Mouse (Mus musculus): ENCODE results near the gene Mfap1b. TPM values are rescaled to one million over a fixed set of nuclear protein-coding genes. Genes with fewer than 3 reads are reported as not detected.
"Not testable (repeated sequence)": the region's sequence is repeated elsewhere in the genome, so short reads cannot be mapped to it uniquely, and the experiment has no call there.

Gene Mfap1b
- polyA plus RNA-seq (2014; fragmentation: Nextera tagmentation; extraction: Ambion mirVana), result 44.3 and 45.4 TPM in 2 replicates

- Histone ChIP-seq H3K9ac (ENCODE audit: low read length) (peak within 1 kb of the TSS; percentile 77), H3K4me2 (ENCODE audit: low read length) (peak within 1 kb of the TSS; percentile 66), H3K4me3 (ENCODE audit: control insufficient read depth in 1 of 2, insufficient read depth in 1 of 2, low read depth in 1 of 2, low read length in 2 of 2) (peak within 1 kb of the TSS; percentile 60 to 69), H3K27ac (replicated peaks in 1 of 2; ENCODE audit: control insufficient read depth in 1 of 2, insufficient read depth in 1 of 2, low read depth in 2 of 2, low read length in 2 of 2) (peak within 1 kb of the TSS; percentile 48 to 55)
- H3K27me3 ChIP-seq (ENCODE audit: control insufficient read depth, insufficient read depth, low read length); H3K4me1 ChIP-seq (ENCODE audit: control insufficient read depth in 2 of 2, insufficient read depth in 2 of 2, low read length in 2 of 2); H3K9me3 ChIP-seq (ENCODE audit: control insufficient read depth, low read length); H3K36me3 ChIP-seq (ENCODE audit: control insufficient read depth, insufficient read depth, low read length): not testable (repeated sequence)
- peak; percentile 82; the same call in 1 of the 2 replicates for ATAC-seq (ENCODE audit: insufficient number of reproducible peaks, insufficient read depth, low FRiP score, low read depth)
- WGBS, result 5% methylated on average over 38 of the region's 41 CpGs
These were observed at the start of gene Mfap1b for GRCm38 (mm10) chr2:121473301-121474179. Gene Mfap1b, minus strand, starts transcription at chr2:121474067.

- H3K9ac ChIP-seq (ENCODE audit: low read length); H3K4me2 ChIP-seq (ENCODE audit: low read length); H3K4me1 ChIP-seq (ENCODE audit: control insufficient read depth in 2 of 2, insufficient read depth in 2 of 2, low read length in 2 of 2); H3K27me3 ChIP-seq (ENCODE audit: control insufficient read depth, insufficient read depth, low read length); ATAC-seq (ENCODE audit: insufficient number of reproducible peaks, insufficient read depth, low FRiP score, low read depth); H3K9me3 ChIP-seq (ENCODE audit: control insufficient read depth, low read length); H3K27ac ChIP-seq (replicated peaks in 1 of 2; ENCODE audit: control insufficient read depth in 1 of 2, insufficient read depth in 1 of 2, low read depth in 2 of 2, low read length in 2 of 2); H3K4me3 ChIP-seq (ENCODE audit: control insufficient read depth in 1 of 2, insufficient read depth in 1 of 2, low read depth in 1 of 2, low read length in 2 of 2): not testable (repeated sequence)
- H3K36me3 ChIP-seq (ENCODE audit: control insufficient read depth, insufficient read depth, low read length), result peaks cover 57% of the 10 kb centered on the region
- WGBS, result 96% methylated on average over 3 of the region's 3 CpGs
These were observed 49.0 kb upstream of the Mfap1b start for GRCm38 (mm10) chr2:121522830-121523229.

GRCm38 (mm10) chr2:121522006-121522405, 48.1 kb upstream of the Mfap1b start:
- peaks cover 62% of the 10 kb centered on the region for H3K36me3 ChIP-seq (ENCODE audit: control insufficient read depth, insufficient read depth, low read length)
- no peak for ATAC-seq (ENCODE audit: insufficient number of reproducible peaks, insufficient read depth, low FRiP score, low read depth)

GRCm38 (mm10) chr2:121518711-121519110, 44.8 kb upstream of the Mfap1b start:
- H3K4me3 ChIP-seq (ENCODE audit: control insufficient read depth in 1 of 2, insufficient read depth in 1 of 2, low read depth in 1 of 2, low read length in 2 of 2); H3K4me1 ChIP-seq (ENCODE audit: control insufficient read depth in 2 of 2, insufficient read depth in 2 of 2, low read length in 2 of 2); H3K4me2 ChIP-seq (ENCODE audit: low read length); H3K9me3 ChIP-seq (ENCODE audit: control insufficient read depth, low read length); H3K27me3 ChIP-seq (ENCODE audit: control insufficient read depth, insufficient read depth, low read length); ATAC-seq (ENCODE audit: insufficient number of reproducible peaks, insufficient read depth, low FRiP score, low read depth); H3K9ac ChIP-seq (ENCODE audit: low read length); H3K27ac ChIP-seq (replicated peaks in 1 of 2; ENCODE audit: control insufficient read depth in 1 of 2, insufficient read depth in 1 of 2, low read depth in 2 of 2, low read length in 2 of 2): not testable (repeated sequence)
- 91% methylated on average over 4 of the region's 4 CpGs for WGBS
- peaks cover 42% of the 10 kb centered on the region for H3K36me3 ChIP-seq (ENCODE audit: control insufficient read depth, insufficient read depth, low read length)

More at GRCm38 (mm10) chr2:121522006-121522405, 48.1 kb upstream of the Mfap1b start:
- Histone ChIP-seq H3K27ac (replicated peaks in 1 of 2; ENCODE audit: control insufficient read depth in 1 of 2, insufficient read depth in 1 of 2, low read depth in 2 of 2, low read length in 2 of 2) (no peak overlapping the region), H3K9me3 (ENCODE audit: control insufficient read depth, low read length) (no peaks in the 10 kb centered on the region), H3K27me3 (ENCODE audit: control insufficient read depth, insufficient read depth, low read length) (no peaks in the 10 kb centered on the region), H3K4me2 (ENCODE audit: low read length) (no peak overlapping the region), H3K4me3 (ENCODE audit: control insufficient read depth in 1 of 2, insufficient read depth in 1 of 2, low read depth in 1 of 2, low read length in 2 of 2) (no peak overlapping the region), H3K9ac (ENCODE audit: low read length) (no peak overlapping the region), H3K4me1 (ENCODE audit: control insufficient read depth in 2 of 2, insufficient read depth in 2 of 2, low read length in 2 of 2) (no peaks in the 10 kb centered on the region)
- 88% methylated on average over 2 of the region's 2 CpGs for WGBS

GRCm38 (mm10) chr2:121518106-121518505, 44.2 kb upstream of the Mfap1b start:
- no peaks in the 10 kb centered on the region for H3K4me1 ChIP-seq (ENCODE audit: control insufficient read depth in 2 of 2, insufficient read depth in 2 of 2, low read length in 2 of 2)
- no peak for ATAC-seq (ENCODE audit: insufficient number of reproducible peaks, insufficient read depth, low FRiP score, low read depth)
- H3K4me2 ChIP-seq (ENCODE audit: low read length), result no peak overlapping the region
- H3K27ac ChIP-seq (replicated peaks in 1 of 2; ENCODE audit: control insufficient read depth in 1 of 2, insufficient read depth in 1 of 2, low read depth in 2 of 2, low read length in 2 of 2), result no peak overlapping the region
- no peaks in the 10 kb centered on the region for H3K9me3 ChIP-seq (ENCODE audit: control insufficient read depth, low read length)
- no peak overlapping the region for H3K4me3 ChIP-seq (ENCODE audit: control insufficient read depth in 1 of 2, insufficient read depth in 1 of 2, low read depth in 1 of 2, low read length in 2 of 2)
- peaks cover 45% of the 10 kb centered on the region for H3K36me3 ChIP-seq (ENCODE audit: control insufficient read depth, insufficient read depth, low read length)
- H3K9ac ChIP-seq (ENCODE audit: low read length), result no peak overlapping the region
- no peaks in the 10 kb centered on the region for H3K27me3 ChIP-seq (ENCODE audit: control insufficient read depth, insufficient read depth, low read length)
- 89% methylated on average over 5 of the region's 5 CpGs for WGBS

- Histone ChIP-seq H3K27me3 (ENCODE audit: control insufficient read depth, insufficient read depth, low read length) (no peaks in the 10 kb centered on the region), H3K4me1 (ENCODE audit: control insufficient read depth in 2 of 2, insufficient read depth in 2 of 2, low read length in 2 of 2) (peaks cover 0 to 6% of the 10 kb centered on the region in 2 experiments; a peak in 2 of 4 replicates), H3K4me2 (ENCODE audit: low read length) (no peak overlapping the region), H3K36me3 (ENCODE audit: control insufficient read depth, insufficient read depth, low read length) (peaks cover 53% of the 10 kb centered on the region), H3K9ac (ENCODE audit: low read length) (no peak overlapping the region), H3K4me3 (ENCODE audit: control insufficient read depth in 1 of 2, insufficient read depth in 1 of 2, low read depth in 1 of 2, low read length in 2 of 2) (no peak overlapping the region), H3K9me3 (ENCODE audit: control insufficient read depth, low read length) (no peaks in the 10 kb centered on the region), H3K27ac (replicated peaks in 1 of 2; ENCODE audit: control insufficient read depth in 1 of 2, insufficient read depth in 1 of 2, low read depth in 2 of 2, low read length in 2 of 2) (no peak overlapping the region)
- WGBS, result 94% methylated on average over 4 of the region's 4 CpGs
- ATAC-seq (ENCODE audit: insufficient number of reproducible peaks, insufficient read depth, low FRiP score, low read depth), result no peak
These were observed 40.3 kb upstream of the Mfap1b start for GRCm38 (mm10) chr2:121514211-121514610.

- 91% methylated on average over 4 of the region's 5 CpGs for WGBS
- H3K4me2 ChIP-seq (ENCODE audit: low read length); H3K27ac ChIP-seq (replicated peaks in 1 of 2; ENCODE audit: control insufficient read depth in 1 of 2, insufficient read depth in 1 of 2, low read depth in 2 of 2, low read length in 2 of 2); H3K9ac ChIP-seq (ENCODE audit: low read length); ATAC-seq (ENCODE audit: insufficient number of reproducible peaks, insufficient read depth, low FRiP score, low read depth); H3K4me1 ChIP-seq (ENCODE audit: control insufficient read depth in 2 of 2, insufficient read depth in 2 of 2, low read length in 2 of 2); H3K9me3 ChIP-seq (ENCODE audit: control insufficient read depth, low read length); H3K27me3 ChIP-seq (ENCODE audit: control insufficient read depth, insufficient read depth, low read length); H3K4me3 ChIP-seq (ENCODE audit: control insufficient read depth in 1 of 2, insufficient read depth in 1 of 2, low read depth in 1 of 2, low read length in 2 of 2): not testable (repeated sequence)
- peaks cover 45% of the 10 kb centered on the region for H3K36me3 ChIP-seq (ENCODE audit: control insufficient read depth, insufficient read depth, low read length)
These were observed 39.3 kb upstream of the Mfap1b start for GRCm38 (mm10) chr2:121512991-121513765.
